15 mouse cellular contexts compared by ENCODE assay signal in the genomic region with DNA sequence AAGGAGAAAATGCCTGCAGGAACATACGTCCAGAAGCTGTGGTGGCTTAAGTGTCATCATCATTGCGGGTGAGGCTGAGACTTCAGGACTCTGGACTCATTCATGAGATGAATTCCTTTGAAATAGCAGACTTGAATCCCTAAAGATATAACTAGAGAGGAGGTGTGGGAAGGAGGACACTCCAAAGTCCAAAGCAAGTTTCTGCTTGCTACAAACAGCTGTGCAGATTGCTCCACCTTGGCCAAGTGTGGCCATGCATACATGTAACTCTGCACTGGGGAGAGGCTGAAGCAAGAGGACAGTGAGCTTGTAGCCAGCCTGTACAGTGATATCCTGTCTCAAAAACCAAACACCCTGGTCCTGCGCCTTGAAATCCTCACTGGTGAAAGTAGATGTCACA. TPM values are rescaled to one million over a fixed set of nuclear protein-coding genes. Genes with fewer than 3 reads are reported as not detected.
"Had no signal": no experiment of that assay in that cellular context is flagged by ENCODE, and none has a peak within 500 bp of the region (broad histone marks: within the 10 kb centered on the region; RNA-seq: fewer than 3 reads in every experiment).

No protein-coding gene starts in this region.

- H3K9ac ChIP-seq: hindbrain, embryonic 15.5 days; limb, embryonic 15.5 days; liver, embryonic 12.5 days; lung, embryonic 14.5 days; neural tube, embryonic 13.5 days had no signal

- DNase-seq: lung, embryonic 14.5 days; lung, postnatal 10 days; retina, postnatal 1 day; thymus, postnatal 4 days had no signal

- H3K4me3 ChIP-seq: hindbrain, embryonic 15.5 days; left cerebral cortex, adult 2 months; limb, embryonic 15.5 days; liver, embryonic 12.5 days; megakaryocyte, embryonic 14.5 days; neural tube, embryonic 13.5 days had no signal

- H3K27ac ChIP-seq: hindbrain, embryonic 15.5 days; left cerebral cortex, adult 2 months; limb, embryonic 15.5 days; liver, embryonic 12.5 days; macrophage; neural tube, embryonic 13.5 days; stomach, postnatal 0 days had no signal

- H3K36me3 ChIP-seq: hindbrain, embryonic 15.5 days; limb, embryonic 15.5 days; liver, embryonic 12.5 days; neural tube, embryonic 13.5 days had no signal

- H3K4me2 ChIP-seq: hindbrain, embryonic 15.5 days; limb, embryonic 15.5 days; liver, embryonic 12.5 days; lung, embryonic 14.5 days; midbrain, embryonic 11.5 days; neural tube, embryonic 13.5 days had no signal

- H3K9me3 ChIP-seq: hindbrain, embryonic 15.5 days; limb, embryonic 15.5 days; liver, embryonic 12.5 days; neural tube, embryonic 13.5 days had no signal

- H3K27me3 ChIP-seq: hindbrain, embryonic 15.5 days; limb, embryonic 15.5 days; liver, embryonic 12.5 days; neural tube, embryonic 13.5 days had no signal

- ATAC-seq: liver, embryonic 12.5 days; midbrain, embryonic 16.5 days had no signal

- H3K4me1 ChIP-seq: hindbrain, embryonic 15.5 days; limb, embryonic 15.5 days; liver, embryonic 12.5 days; neural tube, embryonic 13.5 days had no signal

RNA-seq across cellular contexts. Expression of gene Ciita, which starts 7.9 kb away (rescaled TPM):
- total RNA-seq: layer of hippocampus, postnatal 25 days had no signal

RNA-seq across cellular contexts. Expression of gene Tvp23a, which starts 24.8 kb away (rescaled TPM):
- polyA plus RNA-seq: macrophage had no signal
